Mouse (Mus musculus) forebrain, embryonic 11.5 days (tissue): ENCODE measurements around the gene Rpain. TPM values are rescaled to one million over a fixed set of nuclear protein-coding genes. Genes with fewer than 3 reads are reported as not detected.

ENCODE experiments used
- ATAC-seq: fragments of 200-750 bp; cut with Nextera tagmentation; replicated peaks from 2 replicates; pipeline ENCODE4 v1.8.0; 2017; ENCODE audit warnings: moderate TSS enrichment; ENCODE audit not compliant: low FRiP score
- DNase-seq: peaks from one replicate; pipeline ENCODE4 v3.0.0-alpha.2; 2017; ENCODE audit warnings: low spot score
- H3K27ac ChIP-seq: fragments of 300-500 bp; sonication (generic); 2 replicates; pipeline ENCODE4 v1.5.1; 2014; ENCODE audit warnings: low read depth, low read length
- H3K27me3 ChIP-seq: fragments of 300-500 bp; sonication (generic); 2 replicates; pipeline ENCODE4 v1.6.1; 2014; ENCODE audit warnings: mild to moderate bottlenecking, low read length, mixed read lengths; ENCODE audit not compliant: control insufficient read depth, insufficient read depth
- H3K36me3 ChIP-seq: fragments of 300-500 bp; sonication (generic); 2 replicates; pipeline ENCODE4 v1.6.1; 2014; ENCODE audit warnings: mild to moderate bottlenecking, low read length, moderate library complexity, mixed read lengths; ENCODE audit not compliant: control insufficient read depth, insufficient read depth
- H3K4me1 ChIP-seq: fragments of 300-500 bp; sonication (generic); replicated peaks from 2 replicates; pipeline ENCODE4 v1.6.1; 2014; ENCODE audit warnings: low read length, mixed read lengths; ENCODE audit not compliant: control insufficient read depth, insufficient read depth
- H3K4me2 ChIP-seq: fragments of 300-500 bp; sonication (generic); 2 replicates; pipeline ENCODE4 v1.6.1; 2014; ENCODE audit warnings: low read depth, mild to moderate bottlenecking, low read length, moderate library complexity, mixed read lengths; ENCODE audit not compliant: severe bottlenecking
- H3K4me3 ChIP-seq: fragments of 300-500 bp; sonication (generic); 2 replicates; pipeline ENCODE4 v1.5.1; 2014; ENCODE audit warnings: low read depth, low read length
- H3K9ac ChIP-seq: fragments of 300-500 bp; sonication (generic); 2 replicates; pipeline ENCODE4 v1.6.1; 2014; ENCODE audit warnings: low read length
- H3K9me3 ChIP-seq: fragments of 300-500 bp; sonication (generic); 2 replicates; pipeline ENCODE4 v1.6.1; 2016; ENCODE audit warnings: low read length, mixed read lengths; ENCODE audit not compliant: control insufficient read depth
- WGBS: fragments of 180-500 bp; shearing (Covaris S2); extraction: QIAGEN DNeasy Blood & Tissue Kit; methylation state at CpG from one replicate; pipeline ENCODE4 v1.1.7; 2014; 5-methylcytosine and 5-hydroxymethylcytosine counted together
- polyA plus RNA-seq: library from polyadenylated mRNA; unstranded; fragments of >200 nt; fragmentation: Nextera tagmentation; extraction: Ambion mirVana; gene quantifications from 2 replicates; pipeline ENCODE4 v1.2.1, GENCODE M21; 2014

Rpain gene
- polyA plus RNA-seq, 1 experiment from 2014 or later: 84.0 TPM

DNA sequence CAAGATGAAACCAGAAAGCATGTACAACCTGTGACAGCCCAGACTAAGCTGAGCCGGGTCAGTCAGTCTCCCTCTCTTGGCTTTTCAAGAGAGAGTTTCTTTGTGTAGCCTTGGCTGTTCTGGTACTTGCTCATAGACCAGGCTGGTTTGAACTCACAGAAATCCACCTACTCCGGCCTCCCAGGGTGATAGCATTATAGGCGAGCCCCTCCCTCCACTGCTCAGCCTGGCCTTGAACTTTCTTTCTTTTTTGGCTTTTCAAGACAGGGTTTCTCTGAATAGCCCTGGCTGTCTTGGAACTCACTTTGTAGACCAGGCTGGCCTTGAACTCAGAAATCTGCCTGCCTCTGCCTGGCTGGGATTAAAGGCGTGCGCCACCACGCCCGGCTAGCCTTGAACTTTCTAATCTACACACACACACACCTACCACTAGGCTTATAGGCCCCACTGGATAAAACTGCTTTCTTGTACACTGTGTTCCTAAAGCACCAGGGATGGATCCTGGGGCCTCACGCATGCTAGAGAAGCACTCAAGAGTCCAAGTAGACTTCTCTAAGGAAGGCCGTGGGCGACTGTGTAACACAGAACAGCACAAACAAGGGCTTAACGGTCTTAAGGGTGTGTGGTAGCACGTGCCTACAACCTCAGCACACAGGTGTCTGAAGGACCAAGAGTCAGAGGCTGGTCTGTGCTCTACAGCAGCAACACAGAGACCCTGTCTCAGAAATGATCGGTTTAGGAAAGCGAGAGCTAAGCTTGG, 10.9 kb downstream of the Rpain start:
- WGBS: 92% methylated on average over 14 of the region's 14 CpGs
- no peak for DNase-seq
- Histone ChIP-seq H3K9me3 (no peaks in the 10 kb centered on the region), H3K4me2 (no peak overlapping the region), H3K4me3 (no peak overlapping the region), H3K36me3 (peaks cover 17% of the 10 kb centered on the region; the same call in 1 of the 2 replicates), H3K4me1 (peaks cover 3% of the 10 kb centered on the region; the same call in 1 of the 2 replicates), H3K9ac (no peak overlapping the region), H3K27ac (no peak overlapping the region), H3K27me3 (no peaks in the 10 kb centered on the region)
- no peak for ATAC-seq

- ATAC-seq (no peak), DNase-seq (no peak)
- Histone ChIP-seq H3K9me3 (no peaks in the 10 kb centered on the region), H3K4me2 (peak overlapping the region; percentile 79), H3K4me3 (peak overlapping the region; percentile 98), H3K36me3 (peaks cover 18% of the 10 kb centered on the region; the same call in 1 of the 2 replicates), H3K27ac (no peak overlapping the region), H3K27me3 (no peaks in the 10 kb centered on the region), H3K9ac (peak overlapping the region; percentile 92), H3K4me1 (peaks cover 3% of the 10 kb centered on the region; the same call in 1 of the 2 replicates)
- WGBS: 11% methylated on average over 12 of the region's 12 CpGs
Observed at GRCm38 (mm10) chr11:70982030-70982429, 12.0 kb downstream of the Rpain start.

DNA sequence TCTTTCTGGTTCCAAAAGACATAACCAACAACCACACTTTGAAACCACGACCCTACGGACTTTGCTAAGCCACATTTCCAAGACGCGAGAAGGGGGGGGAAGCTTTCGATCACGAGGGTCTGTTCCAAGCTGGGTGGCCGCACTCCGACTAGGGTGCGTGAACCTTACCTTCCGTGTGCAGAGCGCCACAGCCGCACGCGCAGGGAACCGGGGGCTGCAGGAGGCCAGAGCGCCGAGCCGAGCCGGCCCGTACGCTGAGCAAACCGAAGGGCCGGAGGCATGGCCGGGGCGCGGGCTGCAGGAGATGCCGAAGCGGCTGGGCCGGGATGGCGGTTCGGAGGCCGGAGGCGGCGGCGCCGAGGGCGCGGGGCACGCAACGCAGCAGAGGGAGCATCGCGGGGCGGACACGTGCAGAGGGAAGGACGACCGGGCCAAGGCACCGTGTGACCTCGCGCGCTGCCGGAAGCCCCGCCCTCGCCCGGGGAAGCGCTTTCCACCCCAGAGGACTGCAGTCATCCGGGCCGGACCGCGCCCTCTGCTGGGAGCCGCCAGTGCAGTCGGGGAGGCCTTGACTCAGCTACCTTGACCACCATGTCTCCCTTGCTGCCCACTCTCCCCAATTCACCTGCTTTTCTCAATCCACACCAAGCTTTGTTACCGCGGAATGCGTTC, 12.7 kb downstream of the Rpain start, which contains the start of gene C1qbp:
TSS of gene C1qbp (minus strand) at position 470 of the 672 bp plus-strand sequence.
- ATAC-seq: peak; percentile 97
- peak; percentile 97 for DNase-seq
- H3K27ac ChIP-seq: no peak within 1 kb of the TSS
- H3K4me3 ChIP-seq: peak within 1 kb of the TSS; percentile 98
- peaks cover 12% of the 10 kb centered on the region; the same call in 1 of the 2 replicates for H3K36me3 ChIP-seq
- H3K9me3 ChIP-seq: no peaks in the 10 kb centered on the region
- H3K4me1 ChIP-seq: peaks cover 3% of the 10 kb centered on the region; the same call in 1 of the 2 replicates
- H3K4me2 ChIP-seq: peak within 1 kb of the TSS; percentile 79
- under 1% methylated on average over 49 of the region's 64 CpGs for WGBS
- no peaks in the 10 kb centered on the region for H3K27me3 ChIP-seq
- peak within 1 kb of the TSS; percentile 92 for H3K9ac ChIP-seq

GRCm38 (mm10) chr11:71001167-71001566, 31.2 kb downstream of the Rpain start:
- no peak overlapping the region for H3K27ac ChIP-seq
- WGBS: 90% methylated on average over 4 of the region's 4 CpGs
- DNase-seq: no peak
- H3K4me2 ChIP-seq: no peak overlapping the region
- no peaks in the 10 kb centered on the region for H3K27me3 ChIP-seq
- no peak overlapping the region for H3K9ac ChIP-seq
- H3K4me1 ChIP-seq: peaks cover 4% of the 10 kb centered on the region; the same call in 1 of the 2 replicates
- ATAC-seq: no peak
- H3K36me3 ChIP-seq: no peaks in the 10 kb centered on the region; the same call in 1 of the 2 replicates
- H3K4me3 ChIP-seq: no peak overlapping the region
- no peaks in the 10 kb centered on the region for H3K9me3 ChIP-seq

DNA sequence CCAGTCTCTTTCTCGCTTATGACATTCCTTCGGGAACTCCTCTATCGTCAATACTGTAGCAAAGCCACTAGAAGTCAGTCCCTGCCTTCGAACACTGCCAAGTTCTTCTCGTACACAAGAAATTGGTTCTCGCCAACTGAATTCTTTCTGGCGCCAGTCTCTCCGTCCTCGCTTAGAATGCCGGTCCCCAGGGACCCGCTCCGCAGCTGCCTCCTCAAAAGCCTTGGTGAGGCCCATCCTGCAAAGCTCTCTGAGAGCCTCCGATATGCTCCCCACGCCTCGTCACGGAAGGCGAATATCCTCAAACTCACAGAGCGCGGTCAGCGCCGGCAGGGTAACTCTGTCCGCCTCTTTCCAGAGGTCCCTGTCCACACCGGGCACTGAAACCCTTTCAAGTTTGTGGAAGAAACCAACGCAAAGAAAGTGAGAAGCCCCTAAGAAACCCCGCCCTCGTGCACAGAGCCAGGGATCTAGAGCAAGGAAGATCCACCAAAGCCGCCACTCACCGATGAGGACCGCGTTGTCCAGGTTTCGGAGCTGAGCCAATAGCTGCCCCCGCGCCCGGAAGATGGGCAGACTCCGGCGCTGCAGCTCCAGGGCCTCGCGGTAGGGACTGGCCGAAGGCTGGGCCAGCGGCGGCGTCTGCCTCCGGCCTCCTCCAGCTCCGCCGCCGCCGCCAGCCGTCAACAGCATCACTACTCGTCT, 33.8 kb downstream of the Rpain start:
- peak; percentile 85 for ATAC-seq
- no peaks in the 10 kb centered on the region; the same call in 1 of the 2 replicates for H3K36me3 ChIP-seq
- H3K9ac ChIP-seq: peak overlapping the region; percentile 71
- 0 out of 2 replicates have a peak overlapping the region, but pooled peaks have one; percentile 18 for H3K27ac ChIP-seq
- H3K4me2 ChIP-seq: peak overlapping the region; percentile 89
- peak overlapping the region; percentile 87 for H3K4me3 ChIP-seq
- no peaks in the 10 kb centered on the region for H3K27me3 ChIP-seq
- DNase-seq: peak; percentile 56
- under 1% methylated on average over 49 of the region's 49 CpGs for WGBS
- peaks cover 4% of the 10 kb centered on the region; the same call in 1 of the 2 replicates for H3K4me1 ChIP-seq
- H3K9me3 ChIP-seq: no peaks in the 10 kb centered on the region

- DNase-seq (peak; percentile 98), ATAC-seq (peak; percentile 99)
- under 1% methylated on average over 33 of the region's 35 CpGs for WGBS
- Histone ChIP-seq H3K27me3 (no peaks in the 10 kb centered on the region), H3K9ac (peak within 1 kb of the TSS; percentile 71), H3K9me3 (no peaks in the 10 kb centered on the region), H3K4me2 (peak within 1 kb of the TSS; percentile 89), H3K4me3 (peak within 1 kb of the TSS; percentile 87), H3K27ac (0 out of 2 replicates have a peak within 1 kb of the TSS, but pooled peaks have one; percentile 18), H3K4me1 (peaks cover 4% of the 10 kb centered on the region; the same call in 1 of the 2 replicates), H3K36me3 (no peaks in the 10 kb centered on the region; the same call in 1 of the 2 replicates)
Observed at GRCm38 (mm10) chr11:71004316-71004773, 34.3 kb downstream of the Rpain start, which contains the start of gene Dhx33. TSS of gene Dhx33 (minus strand) at chr11:71004437.

DNA sequence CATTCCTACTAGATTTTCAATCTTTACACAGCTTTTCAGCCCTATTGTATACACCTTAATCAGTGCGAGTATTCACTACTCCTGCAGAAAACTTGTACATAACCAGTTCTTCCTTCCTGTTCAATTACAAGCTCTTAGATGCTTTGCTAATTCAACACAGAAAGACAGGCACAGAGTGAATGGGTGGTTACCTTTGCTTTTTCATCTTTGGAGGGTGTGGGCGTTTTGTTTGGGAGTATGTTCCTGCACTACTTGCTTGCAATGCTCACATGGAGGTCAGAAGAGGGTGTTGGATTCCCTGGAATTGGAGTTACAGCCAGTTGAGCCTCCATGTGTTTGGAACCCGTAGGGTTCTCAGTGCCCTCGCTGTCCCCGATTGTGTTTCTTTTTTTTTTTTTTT, 35.0 kb downstream of the Rpain start:
- no peaks in the 10 kb centered on the region for H3K27me3 ChIP-seq
- no peak overlapping the region; the same call in 1 of the 2 replicates for H3K9ac ChIP-seq
- H3K4me3 ChIP-seq: peak overlapping the region; percentile 87; the same call in 1 of the 2 replicates
- DNase-seq: no peak
- 62% methylated on average over 5 of the region's 5 CpGs for WGBS
- no peak overlapping the region for H3K27ac ChIP-seq
- no peak for ATAC-seq
- no peaks in the 10 kb centered on the region; the same call in 1 of the 2 replicates for H3K36me3 ChIP-seq
- peaks cover 4% of the 10 kb centered on the region; the same call in 1 of the 2 replicates for H3K4me1 ChIP-seq
- H3K9me3 ChIP-seq: no peaks in the 10 kb centered on the region
- H3K4me2 ChIP-seq: peak overlapping the region; percentile 38; the same call in 1 of the 2 replicates

DNA sequence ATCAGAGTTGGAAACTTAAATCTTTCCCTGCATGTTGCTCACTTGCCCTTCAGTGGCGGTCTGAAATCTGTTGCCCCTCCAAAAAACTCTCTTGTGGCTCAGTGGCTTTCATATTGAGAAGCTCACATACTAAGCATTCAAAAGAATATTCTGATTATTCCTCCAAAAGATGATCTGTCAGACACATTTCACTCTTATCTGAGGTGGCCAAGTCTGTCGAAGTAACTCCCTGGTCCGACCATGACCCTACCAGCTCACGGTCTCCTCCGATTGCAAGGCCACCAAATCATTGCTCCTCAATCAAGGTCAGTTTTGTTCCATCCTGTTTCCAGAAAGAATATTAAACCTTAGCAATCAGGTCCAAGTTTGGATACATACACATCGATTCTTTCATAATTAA, 37.0 kb downstream of the Rpain start:
- 96% methylated on average over 6 of the region's 6 CpGs for WGBS
- H3K9me3 ChIP-seq: no peaks in the 10 kb centered on the region
- ATAC-seq (no peak), DNase-seq (no peak)
- no peak overlapping the region for H3K27ac ChIP-seq
- H3K27me3 ChIP-seq: no peaks in the 10 kb centered on the region
- no peak overlapping the region for H3K9ac ChIP-seq
- H3K4me1 ChIP-seq: peaks cover 4% of the 10 kb centered on the region; the same call in 1 of the 2 replicates
- no peaks in the 10 kb centered on the region; the same call in 1 of the 2 replicates for H3K36me3 ChIP-seq
- no peak overlapping the region for H3K4me3 ChIP-seq
- H3K4me2 ChIP-seq: no peak overlapping the region
